Mouse (Mus musculus) B cell, adult 2 months (primary cell): ENCODE results near the gene Itga9.

Source experiments
- DNase-seq, 2 experiments: peaks; one replicate each; pipeline ENCODE4 v3.0.0; 2022

The Itga9 gene

DNA sequence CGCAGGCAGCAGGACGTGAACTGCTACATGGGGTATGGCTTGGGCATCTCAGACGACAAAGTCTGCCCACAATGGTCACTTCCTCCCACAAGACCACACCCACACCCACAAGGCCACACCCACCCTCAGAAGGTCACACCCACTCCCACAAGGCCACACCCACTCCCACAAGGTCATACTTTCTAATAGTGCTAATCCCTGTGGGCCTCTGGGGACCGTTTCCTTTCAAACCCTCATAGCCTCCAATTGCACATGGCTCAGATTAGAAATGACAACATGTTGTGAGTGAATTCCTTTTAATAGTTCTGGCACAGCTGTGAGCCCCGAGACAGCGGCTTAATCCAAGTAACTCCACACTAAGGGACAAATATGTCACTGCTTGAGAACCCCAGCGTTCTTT is 280.7 kb downstream of the Itga9 start:
- DNase-seq: no peak

GRCm38 (mm10) chr9:118887734-118888133 is 281.2 kb downstream of the Itga9 start:
- DNase-seq: no peak

DNA sequence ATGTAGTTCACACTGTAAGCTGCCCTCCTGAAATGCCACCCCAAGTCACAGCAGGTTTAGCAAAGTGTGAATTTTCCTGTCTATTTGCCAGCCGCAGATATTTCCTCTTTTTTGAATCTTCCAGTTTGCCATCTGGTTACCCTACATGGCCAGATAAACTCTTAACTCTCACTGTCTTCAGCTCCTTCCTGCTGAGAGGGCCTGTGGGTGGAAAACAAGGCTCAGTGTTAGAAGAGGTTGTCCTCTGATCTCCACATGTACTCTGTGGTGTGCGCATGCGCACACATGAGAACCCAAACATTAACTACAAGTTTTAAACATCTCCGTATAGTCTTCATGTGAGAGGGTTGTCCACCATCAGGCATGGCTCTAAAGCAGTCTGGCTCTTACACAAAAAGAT is 283.7 kb downstream of the Itga9 start:
- no peak for DNase-seq

- no peak for DNase-seq
Measured at GRCm38 (mm10) chr9:118890645-118891044, 284.2 kb downstream of the Itga9 start.

DNA sequence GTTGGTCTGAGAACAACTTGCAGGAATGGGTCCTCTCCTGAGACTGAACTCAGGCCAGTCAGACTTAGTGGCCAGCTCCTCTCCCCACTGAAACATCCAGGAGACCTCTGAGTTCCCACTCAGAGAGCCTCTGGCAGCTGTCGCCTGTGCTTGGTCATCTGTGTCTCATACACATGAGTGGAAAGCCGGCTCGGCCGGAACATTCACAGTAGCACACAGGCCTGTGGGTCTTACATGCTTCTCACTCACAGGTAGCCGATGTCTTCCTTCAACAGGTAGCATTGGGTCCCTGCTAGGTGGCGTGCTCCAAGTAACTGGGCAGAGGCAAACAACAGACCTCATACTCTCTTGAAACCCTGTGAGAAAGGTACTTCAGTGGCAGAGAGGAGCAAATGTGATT is 284.6 kb downstream of the Itga9 start:
- DNase-seq: no peak

- DNase-seq: no peak
Measured at GRCm38 (mm10) chr9:118891593-118891992, 285.1 kb downstream of the Itga9 start.

DNA sequence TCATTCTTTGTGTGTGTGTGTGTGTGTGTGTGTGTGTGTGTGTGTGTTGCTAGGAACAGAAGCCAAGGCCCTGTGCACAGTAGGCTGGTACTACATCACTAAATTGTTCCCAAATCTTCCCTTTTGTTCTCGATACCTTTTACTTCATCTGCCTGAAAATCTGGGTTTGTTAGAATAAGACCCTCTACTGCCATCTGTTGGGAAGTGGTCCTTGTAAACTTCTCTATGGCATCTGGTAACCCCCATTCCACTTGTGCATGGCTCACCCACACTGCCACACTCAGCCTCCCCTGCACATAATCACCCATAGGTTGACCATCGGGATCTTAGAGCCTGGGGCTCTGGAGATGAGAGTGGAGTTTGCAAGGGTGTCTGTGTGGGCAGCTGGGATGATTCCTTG is 288.6 kb downstream of the Itga9 start:
- no peak for DNase-seq

DNA sequence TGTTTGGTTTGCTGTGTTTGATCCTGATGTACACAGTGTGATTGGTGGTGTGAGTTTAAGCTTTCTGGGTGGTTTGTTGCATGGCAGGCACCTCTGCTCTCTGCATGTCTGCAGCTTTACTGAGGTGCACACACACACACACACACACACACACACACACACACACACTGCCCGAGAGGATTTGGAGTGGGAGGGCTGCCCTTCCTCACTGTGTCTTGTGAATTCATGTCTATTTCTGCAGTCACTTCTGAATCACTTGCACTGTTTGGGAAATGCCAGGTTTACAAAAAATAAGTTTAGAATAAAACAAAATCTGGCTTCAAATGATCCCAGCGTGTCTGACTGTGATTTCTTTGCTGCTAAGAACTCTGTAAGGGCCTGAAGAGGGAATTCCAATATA is 294.2 kb downstream of the Itga9 start:
- DNase-seq: no peak

GRCm38 (mm10) chr9:118901917-118902316 is 295.4 kb downstream of the Itga9 start:
- no peak for DNase-seq

DNA sequence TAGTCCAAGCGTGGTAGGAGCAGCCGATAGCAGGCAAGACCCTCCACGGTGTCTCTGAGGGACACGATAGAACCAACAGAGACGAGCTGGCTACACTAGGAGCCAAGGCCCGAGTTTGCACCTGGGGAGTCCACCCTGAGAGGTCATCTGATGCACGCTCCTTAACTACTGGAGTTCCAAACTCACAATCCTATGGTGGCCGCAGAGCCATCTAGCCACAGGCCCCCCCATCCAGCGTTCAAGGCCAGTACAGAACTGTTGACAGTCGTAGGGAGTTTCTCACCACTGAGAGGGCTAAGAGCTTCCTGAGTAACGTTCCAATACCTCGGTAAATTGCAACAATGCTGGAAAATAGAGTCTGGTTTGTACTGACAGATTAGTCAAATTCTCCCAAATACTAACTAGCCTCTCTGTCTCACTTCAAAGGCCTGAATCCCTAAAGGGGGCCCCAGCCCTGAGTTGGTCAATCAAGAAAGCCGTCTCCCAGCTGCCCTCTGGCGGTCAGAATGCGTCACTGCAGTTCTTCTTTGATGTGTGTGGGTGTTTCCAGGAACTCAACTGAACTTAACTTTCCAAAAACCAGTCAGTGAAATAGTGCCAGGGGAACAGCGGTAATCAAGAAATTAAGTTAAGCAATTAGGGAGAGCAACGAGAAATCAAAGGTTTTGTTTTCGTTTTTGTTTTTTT is 301.6 kb downstream of the Itga9 start:
- peak; percentile 76 to 77 for DNase-seq

DNA sequence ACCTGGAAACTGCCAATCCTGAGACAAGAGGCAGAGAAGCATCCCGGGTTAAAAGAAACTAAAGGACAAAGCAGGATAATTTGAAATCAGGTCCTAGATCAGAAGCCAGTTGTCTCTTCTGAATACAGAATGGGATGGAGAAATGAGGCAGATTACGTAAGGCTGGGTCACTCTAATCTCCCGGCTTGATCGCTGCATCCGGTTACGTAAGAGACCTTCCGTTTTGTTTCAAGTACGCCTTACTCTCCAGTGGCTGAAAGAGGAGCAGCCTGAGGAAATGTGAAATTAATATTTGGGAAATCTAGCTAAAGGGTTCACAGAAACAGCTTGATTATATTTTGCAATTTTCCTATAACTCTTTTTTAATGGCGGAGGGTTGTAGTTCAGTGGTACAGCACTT is 306.6 kb downstream of the Itga9 start:
- DNase-seq: no peak

DNA sequence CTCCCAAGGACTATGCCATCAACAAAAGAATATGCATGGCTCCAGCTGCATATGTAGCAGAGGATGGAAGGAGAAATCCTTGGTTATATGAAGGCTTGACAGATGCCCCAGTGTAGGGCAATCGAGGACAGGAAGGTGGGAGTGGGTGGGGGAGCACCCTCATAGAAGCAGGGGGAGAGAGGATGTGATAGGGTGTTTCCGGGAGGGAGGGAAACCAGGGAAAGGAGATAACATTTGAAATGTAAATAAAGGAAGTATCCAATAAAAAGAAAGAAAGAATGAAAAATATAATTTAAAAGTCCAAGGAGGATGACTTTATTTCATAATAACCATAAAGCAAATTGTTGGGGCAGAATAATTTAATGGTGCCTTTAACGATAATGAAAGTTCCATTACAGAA is 307.1 kb downstream of the Itga9 start:
- DNase-seq: no peak

DNA sequence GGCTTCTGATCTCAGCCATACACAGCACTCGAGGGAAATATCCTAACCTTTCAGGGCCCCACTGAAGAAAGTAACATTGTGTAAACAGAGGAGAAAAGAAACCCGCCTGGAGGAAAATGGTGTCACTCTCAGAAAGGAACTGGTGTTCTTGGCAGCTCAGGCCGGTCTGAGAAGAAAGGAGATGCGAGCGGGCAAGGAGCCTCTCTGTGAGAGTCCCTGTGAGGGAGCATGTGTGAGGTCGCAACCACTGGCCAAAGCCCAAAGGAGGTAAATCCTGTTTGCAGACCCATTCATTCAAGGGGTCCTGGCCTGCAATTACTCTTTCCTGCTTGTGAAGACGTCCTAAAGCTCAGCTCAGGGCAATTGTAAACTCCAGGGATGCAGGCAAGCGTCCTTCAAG is 308.1 kb downstream of the Itga9 start:
- DNase-seq: no peak

GRCm38 (mm10) chr9:118915290-118915689 is 308.8 kb downstream of the Itga9 start:
- DNase-seq: peak; percentile 45 to 48

DNA sequence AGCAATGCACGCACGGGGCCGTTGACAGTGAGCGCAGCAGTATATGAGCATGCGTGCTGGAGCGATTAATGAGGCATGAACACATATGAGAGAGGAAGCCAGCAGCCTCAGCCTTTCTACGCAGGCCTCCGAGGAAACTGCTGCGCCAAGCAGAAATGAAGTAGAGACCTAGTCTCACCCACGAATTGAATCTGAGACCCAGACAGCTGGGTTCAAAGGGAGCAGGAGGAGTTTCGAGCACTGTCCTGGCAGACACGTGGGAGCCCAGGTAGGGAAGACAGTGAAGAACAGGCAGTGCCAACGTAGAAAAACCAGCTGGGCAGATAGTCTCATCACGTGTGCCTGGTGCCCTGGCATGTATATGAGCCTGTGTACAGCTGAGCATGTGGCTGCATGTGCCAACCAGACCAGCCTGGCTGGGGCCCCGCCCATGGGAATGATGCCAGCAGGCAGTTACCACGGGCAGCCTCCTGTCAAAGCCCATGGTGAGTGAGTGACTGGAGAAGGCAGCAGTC is 313.2 kb downstream of the Itga9 start:
- DNase-seq: no peak

DNA sequence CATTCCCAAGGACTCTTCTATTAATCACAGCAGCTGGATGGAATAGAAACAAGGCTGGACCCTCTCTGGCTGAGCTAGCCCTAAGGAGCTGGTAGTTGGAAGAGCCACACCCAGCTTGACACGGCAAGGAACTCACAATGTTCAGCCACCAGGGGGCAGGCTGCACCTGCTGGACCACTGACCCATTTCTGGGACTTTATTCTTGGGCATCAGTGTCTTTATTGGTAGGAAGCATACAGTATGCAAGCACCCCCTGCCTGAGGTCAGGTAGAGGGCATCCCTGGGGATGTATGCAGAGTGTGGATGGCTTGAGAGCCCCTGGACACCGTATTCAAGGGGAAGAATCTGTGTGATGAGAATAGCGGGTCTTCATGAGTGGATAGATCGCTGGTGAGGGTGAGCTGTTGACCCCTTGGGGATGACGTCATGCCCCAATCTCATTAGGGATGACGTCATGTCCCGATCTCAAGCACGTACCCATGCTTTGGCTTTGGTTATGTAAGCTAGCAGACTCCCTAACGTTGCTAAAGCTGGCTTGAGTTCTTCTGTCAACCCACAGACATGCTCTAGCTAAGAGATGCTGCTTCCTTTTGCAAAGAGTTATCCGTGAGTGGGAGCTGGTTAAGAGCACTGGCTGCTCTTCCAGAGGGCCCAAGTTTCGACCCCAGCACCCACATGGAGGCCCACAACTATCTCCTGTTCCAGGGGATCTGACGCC is 314.5 kb downstream of the Itga9 start:
- peak; percentile 65 to 70 for DNase-seq

DNA sequence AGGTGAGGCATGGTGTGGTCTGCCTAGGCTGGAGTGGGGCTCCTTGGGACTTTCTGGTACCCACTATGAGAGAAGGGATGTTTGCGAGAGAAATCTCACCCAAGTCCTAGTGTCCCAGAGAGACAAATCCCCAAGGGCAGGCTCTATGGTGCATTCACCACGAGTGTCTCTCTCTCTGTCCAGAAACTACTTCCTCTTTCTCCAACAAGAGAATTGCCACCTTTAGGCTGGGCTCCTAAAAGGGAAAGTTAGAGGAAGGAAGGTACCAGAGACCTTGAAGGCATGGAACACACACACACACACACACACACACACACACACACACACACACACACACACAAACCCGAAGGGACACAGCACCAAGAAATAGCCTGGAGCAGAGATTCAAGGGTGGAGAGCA is 315.4 kb downstream of the Itga9 start:
- no peak for DNase-seq

DNA sequence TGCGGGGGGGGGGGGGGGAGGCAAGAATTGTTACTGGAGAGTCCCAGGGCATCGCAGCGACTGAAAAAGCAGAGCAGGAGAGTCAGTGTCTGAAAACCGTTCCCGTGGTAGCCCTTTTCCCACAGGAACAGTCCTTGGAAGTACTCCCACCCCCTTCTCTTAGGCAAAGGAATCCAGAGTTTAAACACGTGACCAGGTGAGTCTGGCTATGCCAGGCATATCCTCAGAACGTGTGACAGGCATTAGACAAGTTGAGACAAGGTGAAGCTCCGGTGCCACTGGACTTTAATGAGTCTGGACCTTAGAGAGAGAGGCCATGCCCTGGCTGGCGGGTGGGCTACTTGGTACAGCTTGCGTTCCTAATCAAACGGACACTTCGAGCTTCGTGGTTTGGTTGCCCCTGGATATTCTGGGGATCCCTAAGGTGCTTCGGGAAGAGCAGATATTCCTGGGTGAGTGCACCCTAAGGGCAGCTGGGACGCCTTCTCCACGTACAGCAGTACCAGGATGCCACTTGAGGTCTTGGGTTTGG is 318.1 kb downstream of the Itga9 start:
- DNase-seq: no peak

GRCm38 (mm10) chr9:118925286-118926110 is 319.0 kb downstream of the Itga9 start:
- peak; percentile 91 to 92 for DNase-seq

DNA sequence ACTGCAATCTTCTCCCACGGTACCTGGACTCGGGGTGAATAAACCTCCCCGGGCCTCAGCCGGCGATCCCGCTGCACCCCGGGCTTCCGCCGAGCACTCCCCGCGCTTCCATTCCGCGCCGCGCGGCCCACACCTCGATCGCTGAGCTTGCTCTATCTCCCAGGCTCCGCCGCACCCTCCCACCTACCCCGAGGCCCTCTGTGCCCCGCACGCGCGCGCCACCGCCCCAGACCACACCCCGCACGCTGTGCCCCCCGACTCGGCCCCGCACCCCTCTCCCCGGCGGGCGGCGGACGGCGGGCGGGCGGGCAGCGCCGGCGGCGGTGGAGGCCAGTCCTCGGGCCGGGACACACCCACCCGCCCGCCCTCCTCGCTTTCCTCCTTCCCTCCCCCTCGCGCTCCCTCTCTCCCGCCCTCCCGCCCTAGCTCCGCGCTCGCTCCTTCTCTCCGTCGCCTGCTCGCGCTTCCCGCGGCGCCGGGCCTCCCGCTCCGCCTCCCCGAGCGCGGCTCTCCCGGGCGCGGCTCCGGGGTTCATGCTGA is 319.7 kb downstream of the Itga9 start, which contains the start of gene Ctdspl:
TSS of gene Ctdspl (plus strand) at position 343 of the 540 bp plus-strand sequence.
- peak; percentile 24 to 41 for DNase-seq

DNA sequence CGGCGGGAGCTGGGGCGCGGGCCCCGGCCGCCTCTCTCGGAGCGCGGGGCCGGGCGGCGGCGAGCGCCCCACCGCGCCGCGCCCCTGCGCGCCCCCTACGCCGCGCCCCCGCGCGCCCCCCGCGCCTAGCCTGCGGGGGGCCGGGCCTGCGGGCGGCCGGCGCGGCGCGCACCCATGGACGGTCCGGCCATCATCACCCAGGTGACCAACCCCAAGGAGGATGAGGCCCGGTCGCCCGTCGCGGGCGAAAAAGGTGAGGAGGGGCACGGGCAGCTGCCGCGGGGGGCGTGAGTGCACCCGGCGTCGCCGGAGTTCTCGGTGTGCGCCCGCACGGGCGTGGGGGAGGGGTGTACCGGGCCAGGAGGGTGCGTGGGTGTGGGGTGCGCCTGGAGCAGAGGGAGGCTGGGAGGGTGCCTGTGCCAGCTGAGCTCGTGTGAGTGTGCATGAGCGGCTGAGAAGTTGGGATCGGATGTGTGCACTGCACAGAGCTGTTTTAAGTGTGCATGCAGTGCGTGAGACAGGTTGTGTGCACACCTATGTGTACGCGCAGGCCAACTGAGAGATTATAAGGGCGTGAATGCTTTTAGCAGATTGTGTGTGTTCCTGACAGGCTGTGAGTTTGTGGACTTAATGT is 320.3 kb downstream of the Itga9 start:
- DNase-seq: peak; percentile 23 to 24

DNA sequence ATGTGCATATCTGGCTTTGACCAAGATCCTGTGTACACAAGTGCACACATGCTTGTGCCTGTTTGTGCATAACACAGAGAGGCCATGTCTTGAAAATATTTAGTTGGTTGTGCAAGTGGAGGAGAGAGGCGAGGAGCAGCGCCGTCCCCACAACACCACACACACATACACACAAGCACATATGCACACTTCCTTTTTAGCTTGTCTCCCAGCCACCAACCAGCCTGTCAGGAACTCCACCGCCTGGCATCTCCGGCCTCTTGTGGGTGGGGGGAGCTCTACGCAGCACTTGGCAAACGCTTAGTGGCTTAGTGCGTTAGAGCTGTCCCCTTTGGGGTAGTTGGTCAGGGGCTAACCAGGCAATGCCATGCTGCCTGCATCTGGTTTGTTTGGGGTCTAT is 321.0 kb downstream of the Itga9 start:
- no peak for DNase-seq
